Mouse (Mus musculus): ENCODE results near the gene Noa1.

Gene Noa1

DNA sequence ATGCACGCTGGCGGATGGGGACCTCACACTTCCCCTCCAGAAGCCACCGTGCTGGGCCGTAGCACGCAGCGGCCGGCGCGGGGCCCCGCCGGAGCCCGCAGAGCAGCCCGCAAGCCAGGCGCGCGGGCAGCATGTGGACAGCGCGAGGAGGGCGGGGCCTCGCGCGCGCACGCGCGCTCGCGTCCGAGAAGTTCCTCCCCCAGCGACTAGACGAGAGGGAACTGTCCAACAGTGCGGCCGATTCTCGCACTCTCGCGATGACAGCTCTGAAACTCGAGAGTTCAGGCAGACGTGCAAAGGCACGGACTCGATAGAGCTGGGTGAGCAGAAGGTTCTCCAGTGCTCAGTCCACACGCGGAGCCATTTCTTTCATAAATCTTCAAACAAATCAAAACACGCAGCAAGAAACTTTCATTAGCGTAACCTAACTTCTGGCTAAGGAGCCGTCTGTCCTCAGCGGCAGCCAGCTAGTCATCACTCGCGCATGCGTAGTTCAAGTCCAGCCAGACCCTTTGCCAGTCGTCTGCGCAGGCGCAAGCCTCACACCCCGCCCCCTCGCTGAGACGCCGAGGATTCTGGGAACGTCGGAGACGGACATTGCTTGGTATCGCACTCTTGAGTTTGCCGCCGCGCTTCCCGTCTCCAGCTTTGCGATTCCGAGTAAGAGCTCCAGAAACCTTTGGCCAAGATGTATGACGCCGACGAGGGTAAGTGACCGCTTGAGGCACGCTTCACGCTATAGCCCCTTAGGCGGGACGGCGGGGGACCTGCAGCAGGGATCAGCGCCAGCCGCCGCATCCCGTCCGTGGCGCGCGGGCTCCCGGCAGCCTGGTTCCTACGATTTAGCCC is at the start of gene Noa1, which contains the start of gene Polr2b:
TSS of gene Noa1 (minus strand) at position 161 of the 849 bp plus-strand sequence.
TSS of gene Polr2b (plus strand) at position 224 of the 849 bp plus-strand sequence.
- peak; percentile 99 for DNase-seq (ENCODE audit: low spot score)

DNA sequence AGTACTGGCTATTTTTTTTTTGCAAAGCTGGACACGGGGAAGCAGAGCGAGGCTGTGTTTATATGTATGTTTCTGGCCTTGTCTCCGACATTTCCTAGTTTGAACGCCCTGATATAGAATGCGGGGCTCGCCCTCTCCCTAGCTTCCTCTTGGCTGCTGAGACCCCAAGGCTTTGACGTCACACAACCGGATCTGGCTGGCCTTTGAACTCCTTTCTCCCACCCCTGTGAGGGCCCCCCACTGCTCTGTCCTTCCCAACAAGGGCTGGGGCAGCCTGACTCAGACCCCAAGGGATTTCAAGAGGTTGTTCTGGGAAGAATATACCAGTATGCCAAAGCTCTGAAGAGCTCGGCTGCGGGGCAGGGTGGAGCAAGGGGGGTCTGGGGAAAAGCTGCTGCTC is 48.5 kb upstream of the Noa1 start:
- peak; percentile 36 for DNase-seq (ENCODE audit: low spot score)

DNA sequence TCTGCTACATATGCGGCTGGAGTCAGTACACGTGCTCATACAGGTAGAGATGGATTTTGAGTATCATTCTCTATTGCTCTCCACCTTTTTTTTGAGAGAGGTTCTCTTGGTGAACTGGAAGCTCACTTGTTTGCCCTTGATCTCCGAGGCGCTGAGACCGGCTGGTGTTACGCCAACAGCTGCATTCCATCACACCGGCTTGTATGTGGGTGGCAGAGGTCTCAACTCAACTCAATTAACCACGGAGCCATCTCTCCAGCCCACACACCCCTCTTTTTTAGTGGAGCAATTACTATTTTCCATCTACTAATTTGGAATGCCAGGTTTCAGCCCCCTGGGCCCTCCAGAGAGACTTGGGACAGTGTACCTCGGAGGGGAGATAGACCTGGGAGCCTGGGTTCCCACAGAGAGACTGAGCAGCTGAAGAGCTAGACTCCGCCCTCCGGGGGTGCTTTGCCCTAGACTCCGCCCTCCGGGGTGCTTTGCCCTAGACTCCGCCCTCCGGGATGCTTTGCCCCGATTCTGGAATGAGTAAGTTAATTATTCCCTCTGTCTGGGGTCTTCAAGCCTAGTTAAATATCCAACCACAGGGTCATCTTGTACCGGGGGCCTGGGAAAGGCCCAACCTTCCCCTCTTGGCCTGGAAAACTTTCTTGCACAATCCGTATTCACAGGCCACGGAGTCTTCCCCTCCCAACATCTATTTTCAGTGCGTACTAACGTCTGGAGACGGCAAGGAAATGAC is 47.7 kb upstream of the Noa1 start:
- DNase-seq (ENCODE audit: low spot score): peak; percentile 45

DNA sequence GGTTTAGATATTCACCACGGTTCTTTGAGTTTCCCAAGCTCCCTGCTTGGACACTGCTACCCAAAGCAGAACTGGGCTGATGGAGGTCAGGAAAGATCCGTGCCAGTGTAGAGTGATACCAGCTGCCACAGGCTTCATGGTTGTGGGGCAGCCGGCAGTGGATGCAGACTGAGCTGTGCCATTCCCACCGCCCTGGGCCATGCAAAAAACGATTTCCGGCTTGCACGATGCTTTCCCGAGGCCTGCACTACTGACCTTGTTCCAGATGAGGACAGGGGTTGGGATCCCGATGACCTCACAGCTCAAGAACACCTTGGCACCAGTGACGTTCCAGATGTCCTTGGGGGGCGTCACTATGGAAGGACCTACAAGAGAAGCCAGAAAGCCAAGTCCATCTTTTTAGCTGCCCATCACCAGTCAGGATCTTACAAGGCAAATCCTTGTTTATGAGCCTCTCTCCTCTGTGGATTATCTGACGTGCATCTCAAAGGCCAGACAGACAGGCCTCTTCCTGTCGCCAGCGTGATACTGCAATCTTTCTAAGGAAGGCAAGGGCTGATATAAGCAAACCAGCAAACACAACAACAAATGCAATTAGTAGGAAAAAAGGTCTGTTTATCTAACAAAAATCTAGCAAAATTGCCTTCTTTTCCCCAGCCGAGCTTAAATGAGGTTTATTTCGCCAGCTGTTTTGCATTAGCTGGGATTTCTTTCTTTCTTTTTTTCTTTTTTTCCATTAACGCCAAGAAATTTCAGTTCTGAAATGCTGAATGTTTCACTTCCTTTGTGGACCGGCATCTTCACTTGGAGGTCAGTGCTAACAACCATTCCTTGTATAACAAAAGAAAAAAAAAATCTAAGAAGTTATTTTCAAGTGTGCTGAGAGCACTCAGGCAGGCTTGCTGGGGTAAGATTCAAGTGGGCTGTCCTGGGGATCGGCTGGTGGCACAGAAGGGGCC is 45.7 kb upstream of the Noa1 start:
- no peak for DNase-seq (ENCODE audit: low spot score)

DNA sequence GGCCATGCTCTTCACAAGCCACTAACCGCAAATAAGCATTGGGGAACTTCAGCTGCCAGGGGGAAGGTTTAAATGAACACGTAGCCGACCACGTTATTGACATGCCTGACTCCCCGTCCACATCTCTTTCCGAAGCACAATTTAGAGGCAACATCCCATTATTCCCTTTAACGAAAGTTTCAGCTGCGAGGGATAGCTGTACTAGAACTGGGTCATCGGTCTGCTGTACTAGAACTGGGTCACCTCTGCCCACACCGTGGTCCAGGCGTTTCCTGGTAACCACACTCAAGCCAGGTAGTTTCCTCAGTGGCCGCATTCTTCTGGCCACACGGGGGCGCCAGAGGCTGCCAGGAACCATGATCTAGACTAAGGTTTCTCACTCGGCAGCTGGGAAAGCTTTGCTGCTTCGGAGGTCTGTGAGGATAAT is 44.5 kb upstream of the Noa1 start:
- DNase-seq (ENCODE audit: low spot score): peak; percentile 74

DNA sequence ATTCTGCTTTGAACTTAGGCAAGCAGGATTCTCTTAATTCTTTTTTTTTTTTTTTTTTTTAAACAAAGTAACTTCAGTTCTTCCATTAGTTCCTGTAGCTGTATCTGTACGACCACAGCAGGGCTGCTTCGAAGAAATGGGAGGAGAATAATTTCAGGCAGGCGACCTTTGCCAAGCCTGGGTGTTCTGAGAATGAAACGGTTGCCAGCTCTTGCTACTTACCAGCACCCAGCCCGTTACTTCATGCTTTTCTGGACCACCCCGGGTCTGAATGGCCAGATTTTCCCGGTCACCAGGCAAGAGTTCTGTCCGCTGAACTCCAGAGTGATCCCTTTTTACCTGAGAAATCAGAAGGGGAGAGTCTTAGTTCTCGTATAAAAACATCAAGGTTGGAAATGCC is 41.8 kb upstream of the Noa1 start:
- DNase-seq (ENCODE audit: low spot score): no peak

DNA sequence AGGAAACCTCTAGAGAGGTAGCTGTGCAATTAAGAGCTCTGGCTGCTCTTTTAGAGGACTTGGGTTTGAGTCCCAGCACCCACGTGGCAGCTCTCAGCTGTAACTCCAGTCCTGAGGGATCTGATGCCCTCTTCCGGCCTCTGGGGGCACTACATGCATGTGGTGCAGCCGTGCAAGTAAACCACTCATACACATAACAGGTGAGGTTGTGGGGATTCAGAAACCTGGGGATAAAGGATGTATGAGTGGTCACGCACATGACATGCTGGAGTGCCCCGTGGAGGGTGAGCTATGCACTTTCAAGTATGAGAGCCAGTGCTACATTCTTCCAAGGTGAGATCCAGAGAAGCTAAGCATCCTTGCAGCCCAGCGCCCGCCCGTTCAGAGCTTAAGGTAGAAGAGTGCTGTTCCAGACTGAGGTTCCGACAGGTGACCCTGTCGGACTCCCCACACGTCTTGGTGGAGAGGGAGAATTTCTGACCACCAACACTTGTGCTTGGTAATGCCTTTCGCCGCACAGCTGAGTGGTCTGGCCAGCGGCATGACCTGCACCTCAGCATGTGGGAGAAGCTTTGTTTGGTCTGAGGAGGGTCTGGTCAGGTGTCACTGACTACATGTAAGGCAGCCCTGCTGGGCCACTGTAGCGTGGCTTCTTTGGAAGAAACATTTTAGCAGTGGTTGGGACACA is 40.2 kb upstream of the Noa1 start:
- no peak for DNase-seq (ENCODE audit: low spot score)

DNA sequence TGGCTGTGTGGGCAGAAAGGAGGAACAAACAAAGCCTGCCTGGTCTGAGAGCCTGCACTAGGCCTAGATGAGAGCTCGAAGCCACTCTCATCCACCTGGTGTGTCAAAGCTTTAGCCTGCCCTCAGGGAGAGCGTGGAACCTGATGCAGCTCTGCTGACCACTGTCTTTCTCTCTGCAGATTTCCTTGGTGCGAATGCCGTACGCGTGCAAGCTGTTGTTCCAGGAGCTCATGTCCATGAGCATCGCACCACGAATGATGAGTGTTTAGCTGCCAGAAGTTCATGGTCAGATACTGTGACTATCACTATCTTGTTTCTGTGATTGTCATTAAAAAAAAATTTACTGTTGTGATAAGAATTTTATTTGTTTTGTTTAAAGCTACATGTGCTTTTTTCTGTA is 39.0 kb upstream of the Noa1 start:
- no peak for DNase-seq (ENCODE audit: low spot score)

DNA sequence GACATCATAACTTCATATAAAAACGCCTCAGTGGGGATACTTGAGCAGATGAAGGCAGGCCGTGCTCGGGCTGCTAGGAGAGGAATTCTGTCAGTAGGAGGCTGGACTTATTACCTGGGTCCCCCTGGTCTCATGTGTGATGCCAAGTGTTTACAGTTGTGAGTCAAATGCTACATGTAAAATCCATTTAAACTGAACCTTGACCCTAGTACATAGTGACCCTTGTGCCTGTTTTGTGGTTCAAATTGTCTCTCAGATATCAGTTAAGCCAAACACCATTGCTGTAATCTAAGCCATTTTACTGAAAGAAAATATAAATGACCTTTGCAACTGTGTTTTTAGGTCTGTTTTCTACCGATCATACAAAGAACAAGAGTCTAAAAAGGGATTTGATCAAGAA is 30.1 kb upstream of the Noa1 start:
- DNase-seq (ENCODE audit: low spot score): no peak

DNA sequence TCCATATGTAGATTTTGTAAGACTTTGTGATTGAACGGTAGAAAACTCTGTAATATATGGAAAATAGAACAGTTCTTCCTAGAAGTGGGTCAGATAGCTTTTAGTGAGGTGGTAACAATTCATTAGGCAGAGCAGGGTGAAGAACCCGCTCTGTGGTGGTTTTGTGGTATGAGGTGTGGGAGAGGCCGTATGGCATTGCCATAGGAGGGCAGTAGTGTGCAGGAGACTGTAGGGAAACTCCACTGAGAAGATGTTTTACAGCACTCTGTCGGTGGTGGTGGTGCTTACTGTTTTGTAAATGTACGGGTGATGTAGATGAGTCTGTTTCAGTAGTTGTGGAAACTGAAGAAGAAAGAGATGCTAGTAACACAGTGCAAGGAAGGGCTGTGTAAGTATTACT is 20.3 kb upstream of the Noa1 start:
- DNase-seq (ENCODE audit: low spot score): no peak

DNA sequence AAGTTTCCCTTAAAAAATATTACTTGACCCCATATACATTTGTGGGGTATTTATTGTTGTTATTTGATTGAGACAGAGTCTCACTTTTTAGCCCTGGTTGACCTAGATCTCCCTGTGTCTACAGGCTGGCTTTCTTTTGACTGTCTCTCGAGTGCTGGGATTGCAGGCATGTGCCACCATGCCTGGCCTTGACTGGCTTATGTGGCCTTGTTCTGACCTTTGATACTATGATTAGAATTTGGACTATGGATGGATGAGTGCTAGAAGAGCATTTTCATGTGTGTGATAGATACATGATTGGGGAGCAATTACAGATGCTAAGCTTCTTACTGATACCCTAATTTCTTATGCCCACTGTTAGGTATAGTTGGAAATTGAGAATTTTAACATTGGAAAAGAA is 15.1 kb upstream of the Noa1 start:
- no peak for DNase-seq (ENCODE audit: low spot score)

DNA sequence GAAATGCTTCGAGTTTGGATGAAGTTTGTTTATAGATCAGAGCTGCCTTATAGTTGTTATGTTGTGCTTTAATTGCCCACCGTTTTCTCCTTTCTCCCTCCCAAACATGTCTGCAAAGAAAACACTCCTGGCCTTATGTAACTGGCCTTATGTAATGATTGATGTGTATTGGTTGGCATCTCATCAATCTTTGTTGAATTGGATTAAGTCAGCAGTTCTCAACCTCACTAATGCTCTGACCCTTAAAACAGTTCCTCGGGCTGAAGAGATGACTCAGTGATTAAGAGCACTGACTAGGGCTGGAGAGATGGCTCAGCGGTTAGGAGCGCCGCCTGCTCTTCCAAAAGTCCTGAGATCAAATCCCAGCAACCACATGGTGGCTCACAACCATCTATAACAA is 5.1 kb upstream of the Noa1 start:
- DNase-seq (ENCODE audit: low spot score): no peak

DNA sequence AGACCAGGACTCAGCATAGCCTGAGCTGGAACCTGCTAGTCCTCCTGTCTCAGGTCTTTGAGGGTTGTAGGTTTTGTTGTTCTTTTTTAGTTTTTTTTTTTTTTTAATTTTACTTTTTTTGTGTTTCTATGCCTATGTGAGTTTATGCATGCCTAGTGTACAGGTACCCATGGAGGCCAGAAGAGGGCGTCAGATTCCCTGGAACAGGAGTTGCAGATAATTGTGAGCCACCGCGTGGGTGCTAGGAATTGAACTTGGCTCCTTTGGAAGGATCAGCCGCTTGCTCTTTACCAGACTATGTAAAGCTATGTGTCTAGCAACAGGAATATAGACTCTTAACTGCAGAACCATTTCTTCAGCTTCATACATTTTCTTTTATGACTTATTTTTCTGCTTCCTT is 4.3 kb upstream of the Noa1 start:
- no peak for DNase-seq (ENCODE audit: low spot score)

DNA sequence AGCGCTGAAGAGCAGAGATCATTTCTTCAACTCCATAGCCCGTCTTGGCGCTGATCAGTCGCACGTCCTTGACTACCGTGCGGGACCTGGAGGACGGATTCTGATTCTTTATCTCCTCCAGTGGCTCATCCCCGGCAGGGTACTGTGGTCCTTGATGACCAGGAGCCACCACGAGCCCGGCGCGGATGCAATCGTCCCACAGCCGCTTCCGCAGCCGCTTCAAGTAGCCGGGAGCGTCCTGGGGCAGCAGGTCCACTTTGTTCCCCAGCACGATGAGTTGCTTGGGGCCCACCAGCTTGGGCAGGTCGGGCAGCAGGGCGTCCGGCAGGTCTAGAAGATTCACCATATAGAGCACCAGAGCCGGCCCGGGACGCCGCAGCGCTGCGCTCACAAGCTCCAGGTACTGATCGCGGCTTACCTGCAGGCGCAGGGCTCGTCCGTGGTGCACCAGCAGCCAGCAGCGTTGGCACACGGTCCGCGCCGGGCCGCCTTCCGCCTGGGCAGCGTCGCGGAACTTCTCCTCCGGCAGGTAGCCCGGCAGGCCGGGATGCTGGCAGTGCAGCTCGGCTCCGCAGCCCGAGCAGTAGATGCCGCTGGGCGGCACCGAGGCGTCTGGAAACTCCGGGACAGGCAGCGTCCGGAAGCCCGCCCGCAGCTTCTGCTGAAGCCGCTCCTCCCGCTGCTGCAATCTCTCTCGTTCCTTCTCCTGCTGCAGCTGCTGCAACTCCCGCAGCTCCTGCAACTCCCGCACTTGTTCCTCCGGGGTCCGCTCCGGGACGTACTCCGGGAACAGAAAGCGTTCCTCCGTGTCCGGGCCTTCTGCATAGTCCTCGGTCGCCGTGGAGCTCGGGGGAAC is 605 bp downstream of the Noa1 start:
- DNase-seq (ENCODE audit: low spot score): peak; percentile 1

DNA sequence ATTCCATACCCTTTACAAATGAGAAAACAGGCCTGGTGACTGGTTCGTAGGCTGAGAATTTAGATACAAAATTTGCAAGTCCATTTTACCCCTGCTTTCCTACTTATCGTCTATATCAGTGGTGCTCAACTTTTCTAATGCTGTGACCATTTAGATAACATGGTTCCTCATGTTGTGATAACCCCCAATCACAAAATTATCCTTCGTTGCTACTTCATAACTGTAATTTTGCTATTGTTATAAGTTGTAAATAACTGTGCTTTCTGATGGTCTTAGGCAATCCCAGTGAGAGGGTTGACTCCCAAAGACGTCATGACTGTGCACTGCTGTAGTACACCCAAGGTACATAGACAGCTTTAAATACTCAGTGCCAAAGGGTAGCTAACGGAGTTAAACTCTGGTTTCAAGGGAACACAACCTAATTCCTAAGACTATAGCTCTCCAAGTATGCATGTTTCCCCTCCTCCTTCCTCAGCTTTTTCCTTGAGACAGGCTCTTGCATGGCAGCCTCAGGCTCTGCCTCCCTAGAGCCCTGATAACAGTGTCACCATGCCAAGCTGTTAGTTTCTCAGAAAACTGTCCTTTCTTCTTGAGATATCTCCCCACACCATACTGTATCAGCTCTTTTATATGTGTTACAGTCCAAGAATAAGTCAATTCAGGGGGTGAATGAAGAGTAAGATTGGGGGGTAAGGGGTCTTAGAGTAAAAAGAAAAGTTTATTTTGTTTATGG is 1.9 kb downstream of the Noa1 start:
- no peak for DNase-seq (ENCODE audit: low spot score)

DNA sequence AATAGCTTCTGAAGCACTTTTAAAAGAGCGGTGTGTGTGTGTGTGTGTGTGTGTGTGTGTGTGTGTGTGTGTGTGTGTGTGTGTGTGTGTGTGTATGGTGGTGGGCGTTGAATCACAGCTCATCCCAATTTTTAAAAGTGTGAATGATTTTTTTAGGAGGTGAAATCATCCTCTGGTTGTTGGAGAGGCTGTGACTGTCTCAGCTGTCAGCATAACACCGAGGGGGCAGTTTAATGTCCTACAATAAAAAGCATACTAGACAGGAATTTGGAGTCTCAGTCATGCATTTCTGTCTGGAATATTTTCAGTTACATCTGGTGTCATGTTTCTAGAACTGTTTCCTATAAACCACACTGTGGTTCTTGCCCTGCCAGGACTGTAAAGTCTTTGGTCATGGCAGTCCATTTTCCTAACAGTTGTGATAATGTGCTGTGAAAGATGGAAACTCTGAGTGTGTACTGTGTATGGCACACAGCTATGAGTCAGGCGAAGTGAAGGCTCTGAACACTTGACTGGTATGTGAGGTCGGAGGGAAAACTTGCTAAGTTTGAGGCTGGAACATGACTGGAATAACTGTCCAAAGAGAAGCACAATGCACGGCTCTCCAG is 8.5 kb downstream of the Noa1 start:
- no peak for DNase-seq (ENCODE audit: low spot score)

DNA sequence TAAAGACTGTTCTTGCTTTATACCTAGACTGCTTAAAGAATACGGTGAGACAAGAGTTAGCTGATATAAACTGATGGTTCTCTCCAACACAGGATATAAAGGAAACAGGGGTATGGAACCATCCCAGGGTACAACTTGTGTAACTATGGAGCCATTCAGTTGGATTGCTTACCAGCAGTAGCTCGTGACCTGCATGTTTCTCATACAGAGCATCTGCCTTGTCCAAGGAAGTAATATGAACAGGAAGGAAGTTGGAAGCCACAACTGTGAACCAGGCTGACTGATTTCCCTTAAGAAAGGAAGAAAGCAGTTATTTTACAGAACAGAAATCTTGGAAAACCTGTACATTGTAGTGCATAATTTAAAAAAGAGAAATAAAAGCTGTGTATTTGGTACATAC is 10.4 kb downstream of the Noa1 start:
- DNase-seq (ENCODE audit: low spot score): no peak

DNA sequence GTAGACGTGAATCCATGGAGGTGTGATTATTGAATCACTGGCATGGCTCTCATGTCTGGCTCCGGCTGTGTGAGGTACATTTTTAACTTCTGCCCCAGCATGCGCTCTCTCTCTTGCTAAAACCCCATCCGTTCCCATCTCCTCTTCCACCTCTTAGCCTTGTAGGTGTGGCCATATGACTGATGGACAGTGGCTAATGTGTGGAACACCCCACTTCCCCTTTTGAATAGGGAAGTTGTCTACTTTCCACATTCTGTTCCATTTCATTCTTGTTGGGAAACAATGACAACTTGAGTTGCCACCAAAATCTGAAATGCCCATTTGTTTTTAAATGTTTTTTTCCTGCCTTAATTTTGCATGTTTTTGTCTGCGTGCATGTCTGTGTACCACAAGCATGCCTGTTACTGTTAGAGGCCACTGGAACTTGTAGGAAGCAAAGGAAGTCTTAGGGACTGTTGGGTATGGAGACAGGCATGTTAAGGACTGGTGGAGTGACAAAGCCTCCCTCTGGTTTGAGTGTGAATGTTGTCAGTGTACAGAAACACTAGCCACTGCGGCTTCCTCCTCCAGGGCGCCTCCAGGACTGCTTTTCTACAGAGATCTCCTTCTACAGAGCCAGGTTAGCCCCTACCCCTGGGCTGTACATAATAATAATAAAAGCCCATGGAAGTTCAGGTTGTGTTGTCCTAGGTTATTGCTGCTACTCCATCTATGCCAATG is 16.9 kb downstream of the Noa1 start:
- DNase-seq (ENCODE audit: low spot score): no peak

DNA sequence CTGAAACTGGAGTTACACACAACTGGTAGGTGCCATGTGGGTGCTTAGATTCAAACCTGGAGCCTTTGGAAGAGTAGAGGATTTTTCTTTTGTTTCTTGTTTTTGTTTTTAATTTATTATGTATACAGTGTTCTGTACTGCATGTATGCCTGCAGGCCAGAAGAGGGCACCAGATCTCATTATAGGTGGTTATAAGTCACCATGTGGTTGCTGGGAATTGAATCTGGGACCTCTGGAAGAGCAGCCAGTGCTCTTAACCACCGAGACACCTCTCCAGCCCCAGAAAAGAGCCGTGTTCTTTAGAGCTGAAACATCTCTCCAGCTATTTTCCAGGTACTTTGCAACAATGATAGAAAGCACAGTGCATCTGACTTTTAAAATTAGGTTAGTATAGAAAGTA is 19.3 kb downstream of the Noa1 start:
- no peak for DNase-seq (ENCODE audit: low spot score)

Measured in ovary, postnatal 10 days (tissue).